Mouse (Mus musculus) left cerebral cortex, postnatal 25 days (tissue): ENCODE measurements around the gene H2-Ob. TPM values are rescaled to one million over a fixed set of nuclear protein-coding genes. Genes with fewer than 3 reads are reported as not detected.

Experiments used
- DNase-seq, 2 experiments: peaks; one replicate each; pipeline ENCODE4 v3.0.0; 2022; ENCODE audit warnings: low spot score in 2 of 2, mixed read lengths in 1 of 2
- intact Hi-C: fragments of 180-260 bp; cut with DNase I; formaldehyde crosslinking; loops from one replicate; pipeline ENCODE4 v1.15.1; 2025
- total RNA-seq, 2 experiments: library from RNA; stranded (reverse); gene quantifications; 2 replicates each; pipeline ENCODE4 v1.2.3; 2021

The H2-Ob gene
- total RNA-seq, 2 experiments from 2014 or later: 0.23 TPM; not detected in 1

GRCm38 (mm10) chr17:34300691-34301566 is 62.2 kb downstream of the H2-Ob start:
- no peak for DNase-seq
- intact Hi-C loops: no loop called here

DNA sequence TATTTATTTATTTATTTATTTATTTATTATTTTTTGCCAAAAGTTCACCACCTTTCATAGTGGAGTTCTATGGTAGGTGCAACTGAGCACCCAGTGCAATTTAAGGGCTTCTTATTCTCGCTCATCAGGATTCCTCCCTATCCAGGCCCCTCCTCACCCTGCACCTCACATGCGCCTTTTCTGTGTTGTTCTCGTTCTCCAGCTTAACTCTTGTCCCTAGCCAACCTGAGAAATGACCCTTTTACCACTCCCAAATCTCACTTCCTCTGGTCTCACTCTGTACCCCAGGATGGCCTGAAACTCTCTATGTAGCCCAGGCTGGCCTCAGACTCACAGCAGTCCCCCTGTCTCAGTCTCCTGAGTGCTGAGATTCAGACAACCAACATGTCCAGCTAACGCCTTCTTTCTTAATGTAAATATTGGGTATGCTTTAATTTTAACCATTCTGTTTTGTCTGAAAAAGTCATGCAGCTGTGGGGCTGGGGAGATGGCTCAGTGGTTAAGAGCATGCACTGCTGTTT is 63.0 kb downstream of the H2-Ob start:
- no peak for DNase-seq
- intact Hi-C loops: no loop called here

DNA sequence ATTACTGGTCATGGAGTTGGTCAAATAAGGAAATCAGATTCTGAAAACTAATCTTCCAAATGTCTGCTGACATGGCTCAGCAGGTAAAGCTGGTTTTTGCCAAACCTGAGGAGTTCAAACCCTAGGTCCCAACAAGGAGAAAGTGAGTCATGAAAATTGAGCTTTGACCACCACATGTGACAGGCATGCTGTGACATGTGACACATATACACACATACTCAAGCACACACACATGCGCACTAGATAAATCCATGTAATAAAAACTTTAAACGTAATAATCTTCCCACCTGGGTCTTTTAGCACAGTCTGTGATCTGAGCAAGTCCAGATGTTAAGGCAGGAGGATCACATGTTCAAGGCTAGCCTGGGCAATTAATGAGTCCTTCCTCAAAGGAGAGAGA is 65.1 kb downstream of the H2-Ob start:
- no peak for DNase-seq
- intact Hi-C loops: no loop called here

Other genes starting within 250 kb of the H2-Ob start
- 10 to 100 TPM; 12.3 to 15.9 TPM for gene H2-K1, start 238.6 kb upstream of the H2-Ob start, total RNA-seq
- gene Ring1, start 214.2 kb upstream of the H2-Ob start, total RNA-seq: 10 to 100 TPM; 28.4 to 32.2 TPM
- gene H2-Ke6, start 210.8 kb upstream of the H2-Ob start, total RNA-seq: 10 to 100 TPM; 33.3 to 35.1 TPM
- 10 to 100 TPM; 96.2 to 98.6 TPM for gene Slc39a7, start 207.2 kb upstream of the H2-Ob start, total RNA-seq
- gene Rxrb, start 207.1 kb upstream of the H2-Ob start, total RNA-seq: 10 to 100 TPM; 79.5 to 83.1 TPM
- 10 to 100 TPM; 14.1 to 14.6 TPM for gene Col11a2, start 199.5 kb upstream of the H2-Ob start, total RNA-seq
- under 1 TPM in 1 of 2 experiments, not detected in 1; 0.34 TPM for gene H2-Oa, start 146.6 kb upstream of the H2-Ob start, total RNA-seq
- 10 to 100 TPM; 26.0 to 26.5 TPM for gene H2-DMa, start 119.4 kb upstream of the H2-Ob start, total RNA-seq
- gene Brd2, start 116.3 kb upstream of the H2-Ob start, total RNA-seq: 100 to 1,000 TPM; 178 to 192 TPM
- gene H2-DMb2, start 95.6 kb upstream of the H2-Ob start, total RNA-seq: under 1 TPM; 0.46 to 0.92 TPM
- gene H2-DMb1, start 85.8 kb upstream of the H2-Ob start, total RNA-seq: 1 to 10 TPM in 1 of 2 experiments, under 1 TPM in 1; 0.94 to 1.5 TPM
- gene Tap1, start 51.4 kb upstream of the H2-Ob start, total RNA-seq: 1 to 10 TPM; 1.5 to 1.8 TPM
- gene Psmb9, start 51.1 kb upstream of the H2-Ob start, total RNA-seq: 1 to 10 TPM in 1 of 2 experiments, under 1 TPM in 1; 0.53 to 1.4 TPM
- 1 to 10 TPM; 2.0 to 4.1 TPM for gene Psmb8, start 41.2 kb upstream of the H2-Ob start, total RNA-seq
- 1 to 10 TPM; 5.2 to 5.4 TPM for gene Tap2, start 35.4 kb upstream of the H2-Ob start, total RNA-seq
- gene H2-Ab1, start 18.8 kb downstream of the H2-Ob start, total RNA-seq: 1 to 10 TPM; 1.8 to 2.7 TPM
- 1 to 10 TPM; 1.9 to 2.1 TPM for gene H2-Aa, start 48.9 kb downstream of the H2-Ob start, total RNA-seq
- 1 to 10 TPM; 2.9 to 3.4 TPM for gene H2-Eb1, start 67.0 kb downstream of the H2-Ob start, total RNA-seq
- not detected for gene H2-Eb2, start 86.8 kb downstream of the H2-Ob start, total RNA-seq
- gene Btnl2, start 115.9 kb downstream of the H2-Ob start, total RNA-seq: under 1 TPM; 0.71 to 0.73 TPM
- not detected for gene Btnl1, start 138.2 kb downstream of the H2-Ob start, total RNA-seq
- gene BC051142, start 159.9 kb downstream of the H2-Ob start, total RNA-seq: 1 to 10 TPM; 2.3 to 4.7 TPM
- not detected for gene Btnl4, start 238.4 kb downstream of the H2-Ob start, total RNA-seq